Mouse (Mus musculus) liver, embryonic 16.5 days (tissue): ENCODE results near the gene Fgf15. TPM values are rescaled to one million over a fixed set of nuclear protein-coding genes. Genes with fewer than 3 reads are reported as not detected.
A peak's percentile ranks its signal among the peaks of the same experiment; 100 is the strongest.

ENCODE experiments used
- ATAC-seq: fragments of 200-750 bp; cut with Nextera tagmentation; 2 replicates; pipeline ENCODE4 v1.8.0; 2017; ENCODE audit warnings: low read depth, mild to moderate bottlenecking, moderate number of reproducible peaks, moderate library complexity
- H3K27ac ChIP-seq: fragments of 300-500 bp; sonication (generic); 2 replicates; pipeline ENCODE4 v1.5.1; 2014; ENCODE audit warnings: mild to moderate bottlenecking, low read length
- H3K27me3 ChIP-seq: fragments of 300-500 bp; sonication (generic); 2 replicates; pipeline ENCODE4 v1.6.1; 2014; ENCODE audit warnings: low read depth, low read length, mixed read lengths; ENCODE audit not compliant: control insufficient read depth, insufficient read depth
- H3K36me3 ChIP-seq: fragments of 300-500 bp; sonication (generic); 2 replicates; pipeline ENCODE4 v1.6.1; 2014; ENCODE audit warnings: mild to moderate bottlenecking; ENCODE audit not compliant: control insufficient read depth, insufficient read depth
- H3K4me1 ChIP-seq: fragments of 300-500 bp; sonication (generic); 2 replicates; pipeline ENCODE4 v1.6.1; 2014; ENCODE audit warnings: low read depth, low read length, mixed read lengths; ENCODE audit not compliant: control insufficient read depth
- H3K4me2 ChIP-seq: fragments of 300-500 bp; sonication (generic); 2 replicates; pipeline ENCODE4 v1.6.1; 2014; ENCODE audit warnings: low read depth, low read length, mixed read lengths
- H3K4me3 ChIP-seq: fragments of 300-500 bp; sonication (generic); 2 replicates; pipeline ENCODE4 v1.5.1; 2014; ENCODE audit warnings: low read depth, mild to moderate bottlenecking, low read length
- H3K9ac ChIP-seq: fragments of 300-500 bp; sonication (generic); 2 replicates; pipeline ENCODE4 v1.6.1; 2014; ENCODE audit warnings: low read depth, low read length
- H3K9me3 ChIP-seq: fragments of 300-500 bp; sonication (generic); replicated peaks from 2 replicates; pipeline ENCODE4 v1.6.1; 2016; ENCODE audit warnings: low read length; ENCODE audit not compliant: control insufficient read depth
- WGBS: fragments of 180-500 bp; shearing (Covaris S2); extraction: QIAGEN DNeasy Blood & Tissue Kit; methylation state at CpG from one replicate; pipeline ENCODE4 v1.1.7; 2014; ENCODE audit not compliant: insufficient replicate concordance; 5-methylcytosine and 5-hydroxymethylcytosine counted together
- polyA plus RNA-seq: library from polyadenylated mRNA; unstranded; fragments of >200 nt; fragmentation: Nextera tagmentation; extraction: Ambion mirVana; gene quantifications from 2 replicates; pipeline ENCODE4 v1.2.1, GENCODE M21; 2015

Gene Fgf15
- not detected in 2 replicates for polyA plus RNA-seq

DNA sequence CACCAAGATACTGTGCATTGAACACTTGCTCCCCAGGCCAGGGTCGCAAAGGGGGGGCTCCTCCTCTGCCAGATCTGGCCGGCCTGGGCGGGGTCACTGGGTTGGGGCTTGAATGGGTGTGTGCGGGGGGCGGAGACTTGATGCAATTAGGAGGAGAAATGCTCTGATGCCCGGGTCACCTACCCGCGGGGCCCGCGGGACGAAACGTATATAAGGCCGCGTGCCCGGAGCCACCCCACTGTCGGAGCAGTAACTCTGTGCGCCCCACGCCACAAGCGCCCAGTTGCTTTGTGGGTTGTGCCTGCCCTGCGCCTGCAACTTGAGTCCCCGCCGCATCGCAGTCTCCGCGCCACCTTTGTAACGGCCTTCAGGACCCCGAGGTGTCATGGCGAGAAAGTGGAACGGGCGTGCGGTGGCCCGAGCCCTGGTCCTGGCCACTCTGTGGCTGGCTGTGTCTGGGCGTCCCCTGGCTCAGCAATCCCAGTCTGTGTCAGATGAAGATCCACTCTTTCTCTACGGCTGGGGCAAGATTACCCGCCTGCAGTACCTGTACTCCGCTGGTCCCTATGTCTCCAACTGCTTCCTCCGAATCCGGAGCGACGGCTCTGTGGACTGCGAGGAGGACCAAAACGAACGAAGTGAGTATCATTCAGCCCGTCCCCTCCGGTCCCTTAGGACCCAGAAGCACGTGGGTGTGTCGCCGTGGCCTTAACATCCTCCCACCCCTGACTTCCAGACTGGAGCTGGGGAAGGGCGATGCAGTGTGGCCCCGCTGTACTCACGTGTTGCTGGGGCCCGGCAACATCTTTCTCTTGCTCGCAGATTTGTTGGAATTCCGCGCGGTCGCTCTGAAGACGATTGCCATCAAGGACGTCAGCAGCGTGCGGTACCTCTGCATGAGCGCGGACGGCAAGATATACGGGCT lies at the start of gene Fgf15:
Gene Fgf15 (plus strand): TSS at position 238 of the 925 bp plus-strand sequence.
- no peak within 1 kb of the TSS; the same call in 1 of the 2 replicates for H3K9ac ChIP-seq

DNA sequence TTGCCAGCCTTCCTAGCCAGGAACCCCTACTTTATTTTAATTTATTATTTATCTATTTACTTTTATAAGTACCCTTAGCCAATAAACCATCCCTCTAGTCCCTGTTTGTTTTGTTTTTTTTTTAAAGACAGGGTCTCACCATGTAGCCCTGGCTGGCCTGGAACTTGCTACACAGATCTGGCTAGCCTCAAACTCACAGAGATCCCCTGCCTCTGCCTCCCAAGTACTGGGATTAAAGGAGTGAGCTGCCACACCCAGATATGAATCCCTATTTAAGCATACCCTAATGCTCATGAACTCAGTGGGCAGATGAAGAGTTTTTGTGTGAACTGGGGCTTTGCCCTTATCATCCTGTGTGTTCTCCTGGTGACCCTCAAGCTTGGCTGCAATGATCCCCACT lies 49.3 kb upstream of the Fgf15 start, which contains the start of gene Fgf4:
Gene Fgf4 (plus strand): TSS at position 301 of the 400 bp plus-strand sequence.
- no peaks in the 10 kb centered on the region for H3K9me3 ChIP-seq
- H3K36me3 ChIP-seq: no peaks in the 10 kb centered on the region
- H3K9ac ChIP-seq: no peak within 1 kb of the TSS
- H3K27ac ChIP-seq: no peak within 1 kb of the TSS
- H3K27me3 ChIP-seq: peaks cover 9% of the 10 kb centered on the region
- ATAC-seq: no peak
- H3K4me2 ChIP-seq: no peak within 1 kb of the TSS
- H3K4me3 ChIP-seq: no peak within 1 kb of the TSS
- no peaks in the 10 kb centered on the region for H3K4me1 ChIP-seq

More for the DNA sequence above, at the start of gene Fgf15:
- Histone ChIP-seq H3K9me3 (no peaks in the 10 kb centered on the region), H3K27ac (no peak within 1 kb of the TSS), H3K4me2 (peak within 1 kb of the TSS; percentile 56), H3K27me3 (peaks cover 53% of the 10 kb centered on the region), H3K36me3 (no peaks in the 10 kb centered on the region), H3K4me1 (peaks cover 10% of the 10 kb centered on the region), H3K4me3 (peak within 1 kb of the TSS; percentile 46)
- WGBS: under 1% methylated on average over 65 of the region's 65 CpGs
- ATAC-seq: 0 out of 2 replicates have a peak, but pooled peaks have one; percentile 37

DNA sequence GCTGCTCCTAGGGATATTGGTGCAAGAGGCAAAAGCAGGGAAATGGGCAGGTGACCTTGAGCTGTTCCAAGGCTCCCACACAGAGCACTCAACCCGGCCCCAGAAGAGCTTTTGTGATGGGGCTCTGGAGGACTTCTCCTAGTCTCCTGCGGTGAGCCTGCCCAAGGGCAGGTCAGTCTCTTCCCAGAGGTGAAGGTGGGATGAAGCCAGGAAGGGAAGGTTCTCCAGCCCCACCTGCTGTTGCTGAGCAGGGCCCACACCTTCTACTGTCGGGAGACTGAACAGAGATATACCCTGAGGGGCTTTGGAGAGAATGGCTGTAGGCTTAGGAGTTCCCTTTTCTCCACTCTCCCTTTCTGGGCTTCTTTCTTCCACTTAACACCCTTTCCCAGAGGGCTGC lies 45.0 kb upstream of the Fgf15 start:
- Histone ChIP-seq H3K9me3 (no peaks in the 10 kb centered on the region), H3K36me3 (no peaks in the 10 kb centered on the region), H3K27me3 (peaks cover 2% of the 10 kb centered on the region; the same call in 1 of the 2 replicates), H3K27ac (no peak overlapping the region), H3K4me3 (no peak overlapping the region), H3K4me1 (no peaks in the 10 kb centered on the region), H3K9ac (no peak overlapping the region), H3K4me2 (no peak overlapping the region)
- no peak for ATAC-seq
- WGBS: 29% methylated on average over 3 of the region's 3 CpGs

DNA sequence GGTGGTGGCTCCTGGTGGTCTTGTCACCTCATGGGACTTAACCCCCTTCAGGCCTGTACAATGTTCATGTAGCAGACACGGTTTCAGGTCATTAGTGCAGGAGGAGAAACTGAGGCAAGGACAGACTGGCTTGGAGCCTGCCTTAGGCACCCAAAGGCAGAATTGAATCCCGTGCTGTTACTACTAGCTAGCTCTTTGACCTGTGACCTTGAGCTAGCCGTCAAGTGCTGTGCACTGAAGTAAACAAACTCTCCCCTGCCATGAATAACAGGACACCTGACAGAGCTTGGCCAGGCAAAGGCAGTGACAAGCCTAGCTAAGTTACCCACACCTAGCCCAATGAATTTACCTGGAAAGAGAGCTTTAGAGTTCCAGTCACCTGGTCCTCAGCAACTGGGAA lies 41.4 kb upstream of the Fgf15 start:
- ATAC-seq: no peak
- Histone ChIP-seq H3K9me3 (no peaks in the 10 kb centered on the region), H3K4me3 (no peak overlapping the region), H3K27ac (no peak overlapping the region), H3K4me2 (no peak overlapping the region), H3K4me1 (no peaks in the 10 kb centered on the region), H3K36me3 (no peaks in the 10 kb centered on the region), H3K27me3 (peaks cover 10% of the 10 kb centered on the region), H3K9ac (no peak overlapping the region)
- 33% methylated on average over 3 of the region's 3 CpGs for WGBS

DNA sequence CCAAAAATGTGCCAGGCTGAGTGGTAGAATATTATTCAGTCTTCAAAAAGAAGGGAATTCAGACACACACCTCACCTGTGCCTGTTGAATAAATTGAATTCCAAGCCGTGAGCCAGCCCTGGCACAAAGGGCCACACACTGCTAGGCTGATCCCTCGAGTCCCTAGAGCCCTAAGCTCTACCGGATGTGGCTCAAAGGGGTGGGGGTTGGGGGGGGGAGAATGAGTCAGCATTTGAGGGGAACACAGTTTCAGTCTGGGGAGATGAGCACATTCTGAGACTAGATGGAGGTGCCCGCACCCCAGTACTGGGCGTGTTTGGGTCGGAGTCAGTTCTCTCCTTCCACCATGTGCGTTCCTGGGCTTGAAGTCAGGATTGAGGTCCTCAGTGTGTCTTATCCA lies 39.2 kb upstream of the Fgf15 start:
- Histone ChIP-seq H3K4me1 (no peaks in the 10 kb centered on the region), H3K36me3 (no peaks in the 10 kb centered on the region), H3K4me3 (no peak overlapping the region), H3K27me3 (peaks cover 30% of the 10 kb centered on the region), H3K9me3 (no peaks in the 10 kb centered on the region), H3K9ac (no peak overlapping the region), H3K4me2 (no peak overlapping the region), H3K27ac (no peak overlapping the region)
- 53% methylated on average over 7 of the region's 7 CpGs for WGBS
- no peak for ATAC-seq

DNA sequence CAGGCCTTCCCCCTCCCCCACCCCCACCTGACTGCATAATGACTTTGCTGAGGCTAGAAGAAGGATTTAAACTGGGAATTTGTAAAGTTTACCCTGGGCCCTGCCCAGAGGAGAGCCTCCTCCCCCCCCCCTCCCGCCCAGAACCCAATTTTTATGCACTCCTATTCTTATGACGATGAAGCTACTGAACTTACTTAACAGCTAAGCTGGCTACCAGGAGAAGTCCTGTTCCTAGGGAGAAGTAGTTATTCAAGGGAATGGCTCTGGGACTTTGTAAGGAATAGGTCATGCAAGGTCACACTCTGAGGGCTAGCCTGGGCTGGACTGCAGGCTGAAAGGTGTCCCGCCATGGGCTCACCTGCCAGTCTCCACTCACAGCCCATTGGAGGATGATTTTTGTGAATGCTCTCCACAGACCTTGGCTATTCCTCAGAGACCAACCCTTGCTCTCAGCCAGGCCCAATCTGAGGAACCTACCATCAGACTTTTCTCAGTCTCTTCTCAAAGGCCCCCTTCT lies 38.4 kb upstream of the Fgf15 start:
- Histone ChIP-seq H3K36me3 (no peaks in the 10 kb centered on the region), H3K9me3 (no peaks in the 10 kb centered on the region), H3K9ac (no peak overlapping the region), H3K4me3 (no peak overlapping the region), H3K4me1 (no peaks in the 10 kb centered on the region), H3K27me3 (peaks cover 37% of the 10 kb centered on the region), H3K27ac (no peak overlapping the region), H3K4me2 (no peak overlapping the region)
- 71% methylated on average over 2 of the region's 3 CpGs for WGBS
- no peak for ATAC-seq

DNA sequence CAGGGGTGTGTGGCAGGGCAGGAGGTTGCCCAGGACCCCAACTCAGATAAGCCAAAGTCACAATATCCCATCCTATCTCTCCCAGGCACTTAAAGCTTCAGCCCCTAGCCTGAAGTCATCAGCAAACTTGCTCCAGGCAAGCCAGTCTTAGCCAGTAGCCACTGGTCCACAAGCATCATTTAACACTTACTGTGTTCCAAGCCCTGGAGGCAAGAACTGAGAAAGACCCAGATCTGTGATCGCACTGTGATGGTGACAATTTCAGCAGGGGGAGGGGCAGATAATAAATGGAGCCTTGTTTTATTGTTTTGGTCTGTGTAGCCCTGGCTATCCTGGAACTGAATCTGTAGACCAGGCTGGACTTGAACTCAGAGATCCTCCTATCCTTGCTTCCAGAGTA lies 37.6 kb upstream of the Fgf15 start:
- H3K36me3 ChIP-seq: no peaks in the 10 kb centered on the region
- H3K9ac ChIP-seq: no peak overlapping the region
- H3K27me3 ChIP-seq: peaks cover 45% of the 10 kb centered on the region
- no peak for ATAC-seq
- no peaks in the 10 kb centered on the region for H3K9me3 ChIP-seq
- H3K27ac ChIP-seq: no peak overlapping the region
- WGBS: 75% methylated on average over 1 of the region's 1 CpGs
- H3K4me2 ChIP-seq: no peak overlapping the region
- H3K4me1 ChIP-seq: no peaks in the 10 kb centered on the region
- H3K4me3 ChIP-seq: no peak overlapping the region

DNA sequence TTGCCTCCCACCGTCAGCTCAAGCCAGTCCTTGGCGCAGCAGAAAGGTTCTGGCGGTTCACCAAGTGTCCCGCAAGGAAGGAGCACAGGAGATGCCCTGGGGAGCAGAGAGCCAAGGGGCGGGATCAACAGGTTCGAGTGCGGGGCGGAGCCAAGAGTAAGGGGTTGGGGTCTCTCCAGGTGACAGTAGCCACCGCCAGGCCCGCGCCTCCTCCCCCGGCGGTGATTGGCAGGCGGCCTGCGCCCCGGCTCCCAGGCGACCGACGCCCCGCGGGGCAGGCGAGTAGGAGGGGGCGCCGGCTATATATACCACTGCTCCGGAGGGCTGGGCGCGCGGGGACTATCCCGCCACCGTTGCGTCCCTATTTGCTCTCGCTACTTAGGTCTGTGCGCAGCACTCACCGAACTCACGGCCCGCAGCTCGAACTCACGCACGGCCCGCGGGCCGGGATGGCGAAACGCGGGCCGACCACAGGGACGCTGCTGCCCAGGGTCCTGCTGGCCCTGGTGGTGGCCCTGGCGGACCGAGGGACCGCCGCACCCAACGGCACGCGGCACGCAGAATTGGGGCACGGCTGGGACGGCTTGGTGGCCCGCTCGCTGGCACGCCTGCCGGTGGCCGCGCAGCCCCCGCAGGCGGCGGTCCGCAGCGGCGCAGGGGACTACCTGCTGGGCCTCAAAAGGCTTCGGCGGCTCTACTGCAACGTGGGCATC lies 35.1 kb upstream of the Fgf15 start:
- no peak overlapping the region for H3K4me3 ChIP-seq
- no peak for ATAC-seq

DNA sequence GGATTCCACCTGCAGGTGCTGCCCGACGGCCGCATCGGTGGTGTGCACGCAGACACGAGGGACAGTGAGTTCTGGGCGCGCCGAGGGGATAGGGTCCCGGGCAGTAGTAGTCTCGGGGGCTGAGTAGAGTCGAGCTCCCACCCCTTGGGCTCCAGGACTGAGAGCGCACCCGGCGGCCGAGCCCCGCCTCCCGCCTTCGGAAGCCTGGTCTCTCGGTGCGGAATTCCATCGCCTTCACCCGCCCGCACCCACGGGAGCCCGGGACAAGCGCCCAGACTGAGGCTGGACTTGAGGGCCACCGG lies 34.6 kb upstream of the Fgf15 start:
- ATAC-seq: no peak
- Histone ChIP-seq H3K36me3 (no peaks in the 10 kb centered on the region), H3K4me3 (no peak overlapping the region), H3K9ac (no peak overlapping the region), H3K27me3 (peaks cover 66% of the 10 kb centered on the region), H3K27ac (no peak overlapping the region), H3K4me2 (no peak overlapping the region), H3K4me1 (no peaks in the 10 kb centered on the region), H3K9me3 (no peaks in the 10 kb centered on the region)
- 1% methylated on average over 21 of the region's 28 CpGs for WGBS

More for the DNA sequence above, 35.1 kb upstream of the Fgf15 start:
- Histone ChIP-seq H3K27me3 (peaks cover 65% of the 10 kb centered on the region), H3K9ac (no peak overlapping the region), H3K4me2 (no peak overlapping the region), H3K9me3 (no peaks in the 10 kb centered on the region), H3K4me1 (no peaks in the 10 kb centered on the region), H3K36me3 (no peaks in the 10 kb centered on the region), H3K27ac (no peak overlapping the region)
- WGBS: 1% methylated on average over 69 of the region's 72 CpGs
